Mouse (Mus musculus): ENCODE measurements around the gene Mical2. TPM values are rescaled to one million over a fixed set of nuclear protein-coding genes. Genes with fewer than 3 reads are reported as not detected.
A peak's percentile ranks its signal among the peaks of the same experiment; 100 is the strongest.

The Mical2 gene
- total RNA-seq, 2 experiments from 2014 or later = 667 to 694 TPM

DNA sequence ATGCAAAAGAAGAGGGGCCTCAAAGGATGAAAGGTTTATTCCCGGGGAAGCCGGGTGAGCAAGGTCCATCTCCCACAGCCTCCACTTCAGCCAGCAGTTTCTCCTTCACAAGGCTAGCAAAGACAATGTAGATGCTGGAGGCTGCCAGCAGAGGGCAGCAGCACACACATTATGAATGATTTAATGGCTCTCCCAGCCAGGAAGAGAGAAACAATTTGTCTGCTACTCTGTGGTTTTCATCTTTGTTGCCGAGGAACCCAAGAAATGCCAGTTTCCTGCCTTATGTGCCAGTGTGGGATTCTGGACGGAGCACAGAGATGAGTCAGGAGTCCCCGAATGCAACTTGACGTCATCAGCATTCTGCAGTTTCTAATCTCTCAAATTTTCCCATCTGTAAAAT is 174.5 kb downstream of the Mical2 start:
- H3K4me3 ChIP-seq = no peak overlapping the region
- peak; percentile 98 for TF ChIP-seq CTCF (conservative IDR thresholded peaks at IDR 0.05)
- no peak overlapping the region for H3K27ac ChIP-seq
- peak; percentile 69 to 71 for DNase-seq (ENCODE audit: low spot score in 2 of 2)

DNA sequence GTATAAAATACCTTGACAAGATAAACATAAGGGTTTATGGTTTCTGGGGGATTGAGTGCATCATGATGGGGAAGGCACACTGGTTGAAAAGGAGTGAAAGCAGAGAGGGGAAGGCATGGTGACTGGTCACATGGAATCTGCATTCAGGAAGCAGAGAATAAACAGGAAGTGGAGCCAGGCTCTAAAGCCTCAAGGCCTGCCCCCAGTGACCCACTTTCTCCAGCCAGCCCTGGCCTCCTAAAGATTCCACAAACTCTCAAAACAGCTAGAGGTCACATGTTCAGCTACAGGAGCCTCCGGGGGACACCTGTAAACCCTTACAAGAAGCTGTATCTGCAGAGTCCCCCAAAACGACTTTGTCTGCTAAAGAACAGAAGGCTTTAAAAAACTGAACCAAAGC is 179.4 kb downstream of the Mical2 start:
- H3K27ac ChIP-seq = no peak overlapping the region
- no peak for DNase-seq (ENCODE audit: low spot score in 2 of 2)
- no peak overlapping the region for H3K4me3 ChIP-seq
- no peak for TF ChIP-seq CTCF (conservative IDR thresholded peaks at IDR 0.05)

DNA sequence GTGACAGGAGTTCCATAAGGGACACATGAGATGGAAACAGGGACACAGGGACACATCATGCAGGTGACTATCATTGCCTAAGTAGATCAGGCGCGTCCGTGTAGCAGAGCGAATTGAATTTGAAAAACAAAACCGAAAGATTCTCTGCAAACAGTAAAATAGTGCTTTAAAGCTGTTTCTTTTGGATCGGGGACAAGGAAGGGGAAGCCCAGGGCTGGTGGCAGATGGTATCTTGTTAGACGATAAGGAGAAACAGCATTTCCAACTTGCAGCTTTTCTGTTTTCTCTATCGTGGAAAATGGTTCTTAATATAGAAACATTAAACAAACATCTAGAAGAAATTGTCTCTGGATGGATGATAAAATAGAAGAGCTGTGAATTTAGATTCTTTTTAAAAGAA is 179.9 kb downstream of the Mical2 start:
- TF ChIP-seq CTCF (conservative IDR thresholded peaks at IDR 0.05) = no peak
- Histone ChIP-seq H3K4me3 (peak overlapping the region; percentile 24; the same call in 1 of the 2 replicates), H3K27ac (no peak overlapping the region)
- peak; percentile 43 to 50 for DNase-seq (ENCODE audit: low spot score in 2 of 2)

DNA sequence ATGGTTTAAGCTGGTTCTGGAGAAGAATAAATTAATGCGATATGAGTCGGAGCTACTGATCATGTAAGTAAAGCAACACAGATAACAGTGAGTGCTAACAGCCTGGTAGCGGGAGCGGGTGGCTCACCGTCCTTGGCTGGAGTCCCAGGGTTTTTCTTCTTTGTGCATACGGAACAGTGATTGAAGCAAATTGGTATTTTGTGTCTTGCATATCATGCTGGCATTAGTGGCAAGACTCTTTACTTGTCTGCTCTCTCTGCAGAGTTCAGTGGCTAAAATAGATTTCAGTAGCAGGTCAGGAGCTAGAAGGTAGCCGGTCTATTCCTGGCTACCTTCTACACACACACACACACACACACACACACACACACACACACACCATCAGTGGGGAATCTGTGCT is 181.9 kb downstream of the Mical2 start:
- Histone ChIP-seq H3K27ac (no peak overlapping the region), H3K4me3 (no peak overlapping the region)
- no peak for TF ChIP-seq CTCF (conservative IDR thresholded peaks at IDR 0.05)
- peak; percentile 64 to 69 for DNase-seq (ENCODE audit: low spot score in 2 of 2)

DNA sequence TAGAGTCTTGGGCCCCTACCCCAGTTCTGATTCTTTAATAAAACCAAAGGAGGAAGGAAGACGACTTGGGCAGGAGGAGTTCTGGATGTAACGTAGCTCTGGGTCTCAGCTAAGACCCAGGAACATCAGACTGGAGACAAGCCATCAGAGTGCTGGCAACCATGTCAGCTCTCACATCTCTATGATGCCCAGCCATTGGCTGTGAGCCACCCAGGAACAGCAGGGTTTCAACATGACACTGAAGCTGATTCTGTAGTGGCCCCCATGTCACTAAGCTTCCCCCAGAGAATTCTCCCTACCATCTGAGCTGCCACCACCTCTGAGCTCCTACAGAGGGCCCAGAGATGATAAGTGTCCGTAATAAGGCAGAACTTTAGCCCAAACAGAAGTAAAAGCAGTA is 184.3 kb downstream of the Mical2 start:
- H3K27ac ChIP-seq = no peak overlapping the region
- no peak for TF ChIP-seq CTCF (conservative IDR thresholded peaks at IDR 0.05)
- H3K4me3 ChIP-seq = no peak overlapping the region
- DNase-seq (ENCODE audit: low spot score in 2 of 2) = no peak

DNA sequence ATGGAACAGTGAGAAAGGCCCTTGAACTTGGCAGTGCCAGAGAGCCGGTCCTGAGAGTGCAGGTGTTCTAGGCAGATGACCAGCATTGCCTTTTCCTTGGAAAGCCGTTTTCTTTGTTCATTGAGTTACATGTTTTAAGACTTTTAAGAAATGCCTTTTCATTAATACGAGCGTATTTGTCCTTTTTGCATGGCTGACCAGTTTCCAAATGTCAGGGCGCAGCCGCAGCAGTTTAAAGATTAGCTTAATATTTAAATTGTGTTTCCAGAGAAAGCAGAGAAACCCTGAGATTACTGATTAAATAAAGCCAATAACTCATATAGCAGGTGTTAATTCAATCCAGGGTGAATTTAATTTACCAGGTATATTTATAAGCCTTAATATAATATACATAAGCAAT is 187.6 kb downstream of the Mical2 start:
- no peak for TF ChIP-seq CTCF (conservative IDR thresholded peaks at IDR 0.05)
- no peak overlapping the region for H3K27ac ChIP-seq
- H3K4me3 ChIP-seq = no peak overlapping the region
- no peak for DNase-seq (ENCODE audit: low spot score in 2 of 2)

DNA sequence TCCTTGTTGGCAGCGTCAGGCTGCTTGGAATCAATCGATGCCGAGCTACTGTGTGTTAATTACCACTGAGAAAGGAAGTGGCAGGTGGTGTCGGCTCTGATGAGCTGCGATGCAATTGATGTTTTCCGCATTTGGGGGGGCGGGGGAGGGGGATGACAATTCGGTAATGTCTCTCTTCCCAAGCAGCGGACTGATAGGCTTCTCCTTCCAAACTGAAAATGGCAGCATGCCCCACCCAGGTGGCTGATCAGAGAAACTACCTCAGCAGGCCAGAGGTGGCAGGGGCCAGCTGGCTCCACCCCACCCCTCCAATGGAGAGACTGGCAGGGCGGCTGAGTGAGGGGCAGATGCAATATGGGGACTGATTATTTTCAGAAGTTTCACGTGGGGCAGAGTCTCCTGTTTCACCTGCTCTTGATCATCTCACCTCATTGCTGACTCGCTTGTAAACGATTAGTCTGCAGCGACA is 190.4 kb downstream of the Mical2 start:
- Histone ChIP-seq H3K27ac (no peak overlapping the region), H3K4me3 (peak overlapping the region; percentile 30)
- DNase-seq (ENCODE audit: low spot score in 2 of 2) = no peak
- no peak for TF ChIP-seq CTCF (conservative IDR thresholded peaks at IDR 0.05)

DNA sequence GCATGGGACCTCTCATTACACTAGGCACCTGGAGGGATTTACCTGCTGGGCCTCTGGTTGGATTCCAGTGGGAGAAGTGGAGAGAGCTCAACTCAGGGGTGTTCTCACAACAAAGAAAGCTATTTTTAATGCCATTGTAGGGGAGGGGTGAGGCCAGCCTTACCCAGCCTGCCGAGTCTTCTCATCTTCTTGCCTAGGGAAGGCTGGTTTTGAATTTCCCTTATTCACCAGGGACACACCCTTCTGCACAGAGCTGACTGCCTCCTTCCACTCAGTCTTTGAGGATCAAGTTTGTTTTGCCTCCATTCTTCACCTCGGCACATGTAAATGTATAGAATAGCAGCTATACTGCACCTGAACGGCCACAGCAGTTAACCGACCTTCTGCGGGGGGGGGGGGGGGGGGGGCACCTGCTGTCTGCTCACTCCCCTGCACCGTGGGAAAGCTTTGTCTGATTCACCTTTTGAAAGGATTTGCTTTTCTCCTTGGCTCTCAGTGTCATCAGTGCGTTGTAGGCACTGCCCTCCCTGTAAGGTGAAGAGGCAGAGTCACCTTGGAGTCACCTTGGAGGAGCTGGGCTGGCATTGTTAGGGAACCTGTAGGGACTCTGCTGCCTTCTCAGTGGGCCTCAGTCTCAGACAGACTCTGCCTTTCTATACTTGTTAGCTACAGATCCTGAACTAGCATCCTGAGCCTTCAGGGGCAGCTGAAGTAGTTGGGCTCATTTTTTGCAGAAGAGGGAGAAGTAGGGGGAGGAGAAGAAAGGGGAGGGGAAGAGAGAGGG is 191.3 kb downstream of the Mical2 start:
- Histone ChIP-seq H3K4me3 (no peak overlapping the region), H3K27ac (no peak overlapping the region)
- no peak for TF ChIP-seq CTCF (conservative IDR thresholded peaks at IDR 0.05)
- DNase-seq (ENCODE audit: low spot score in 2 of 2) = no peak

DNA sequence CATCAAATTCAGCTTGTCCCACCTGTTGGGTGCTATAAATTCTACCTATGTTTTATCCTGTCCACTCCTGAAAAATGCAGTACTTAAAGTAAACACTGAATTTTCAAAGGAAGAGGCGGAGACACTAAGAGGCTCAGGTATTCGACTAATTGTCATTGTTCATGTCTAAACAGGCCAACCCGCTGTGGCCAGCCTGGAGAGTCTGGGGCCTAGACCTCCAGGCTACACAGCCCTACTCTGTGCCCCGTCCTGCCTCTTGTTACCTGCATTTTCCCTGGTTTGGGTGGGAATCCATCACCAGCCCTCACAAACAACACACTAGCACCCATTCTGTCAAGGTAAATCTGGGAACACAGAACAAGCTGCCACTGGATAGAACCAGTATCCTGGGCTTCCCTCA is 191.9 kb downstream of the Mical2 start:
- no peak for TF ChIP-seq CTCF (conservative IDR thresholded peaks at IDR 0.05)
- no peak overlapping the region for H3K27ac ChIP-seq
- no peak for DNase-seq (ENCODE audit: low spot score in 2 of 2)
- H3K4me3 ChIP-seq = no peak overlapping the region

DNA sequence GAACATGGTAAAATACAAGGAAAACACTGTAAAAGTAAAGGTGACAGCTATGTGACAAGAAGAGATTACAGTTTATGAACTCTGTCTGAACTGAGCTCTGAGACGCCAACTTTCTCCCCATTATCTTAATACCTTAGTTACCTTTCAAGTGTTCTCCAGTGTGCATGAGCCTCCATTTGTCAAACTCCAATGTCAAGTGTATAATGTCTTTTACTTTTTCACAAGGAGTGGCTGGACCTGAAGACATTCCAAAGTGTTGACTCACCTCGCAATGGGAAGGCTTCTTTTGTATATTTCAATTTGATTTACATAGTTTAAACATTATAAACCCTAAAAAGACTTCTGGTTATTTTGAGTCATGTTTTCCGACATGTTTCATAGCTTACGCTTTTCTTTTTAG is 197.8 kb downstream of the Mical2 start:
- no peak for TF ChIP-seq CTCF (conservative IDR thresholded peaks at IDR 0.05)
- Histone ChIP-seq H3K4me3 (no peak overlapping the region), H3K27ac (no peak overlapping the region)
- no peak for DNase-seq (ENCODE audit: low spot score in 2 of 2)

DNA sequence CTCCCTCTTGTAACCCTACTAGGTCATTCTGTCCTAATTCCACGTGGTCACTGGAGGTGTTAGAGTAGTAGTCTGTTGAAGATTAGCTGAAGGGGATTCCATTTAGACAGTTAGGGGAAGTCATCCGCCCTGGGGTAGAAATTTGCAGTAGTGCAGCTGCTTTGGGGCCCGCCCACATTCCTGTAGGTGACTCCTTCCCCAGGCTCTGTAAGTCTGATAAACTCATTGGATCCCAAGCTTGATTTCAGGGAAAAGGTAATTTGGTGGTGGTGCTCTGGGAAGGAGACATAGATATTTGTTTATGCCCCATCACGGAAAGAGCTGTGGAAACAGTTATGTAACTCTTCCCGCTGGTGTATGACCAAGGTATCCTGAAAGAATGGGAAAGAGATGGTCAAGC is 201.2 kb downstream of the Mical2 start:
- DNase-seq (ENCODE audit: low spot score in 2 of 2) = no peak
- no peak for TF ChIP-seq CTCF (conservative IDR thresholded peaks at IDR 0.05)
- Histone ChIP-seq H3K4me3 (no peak overlapping the region), H3K27ac (no peak overlapping the region)

DNA sequence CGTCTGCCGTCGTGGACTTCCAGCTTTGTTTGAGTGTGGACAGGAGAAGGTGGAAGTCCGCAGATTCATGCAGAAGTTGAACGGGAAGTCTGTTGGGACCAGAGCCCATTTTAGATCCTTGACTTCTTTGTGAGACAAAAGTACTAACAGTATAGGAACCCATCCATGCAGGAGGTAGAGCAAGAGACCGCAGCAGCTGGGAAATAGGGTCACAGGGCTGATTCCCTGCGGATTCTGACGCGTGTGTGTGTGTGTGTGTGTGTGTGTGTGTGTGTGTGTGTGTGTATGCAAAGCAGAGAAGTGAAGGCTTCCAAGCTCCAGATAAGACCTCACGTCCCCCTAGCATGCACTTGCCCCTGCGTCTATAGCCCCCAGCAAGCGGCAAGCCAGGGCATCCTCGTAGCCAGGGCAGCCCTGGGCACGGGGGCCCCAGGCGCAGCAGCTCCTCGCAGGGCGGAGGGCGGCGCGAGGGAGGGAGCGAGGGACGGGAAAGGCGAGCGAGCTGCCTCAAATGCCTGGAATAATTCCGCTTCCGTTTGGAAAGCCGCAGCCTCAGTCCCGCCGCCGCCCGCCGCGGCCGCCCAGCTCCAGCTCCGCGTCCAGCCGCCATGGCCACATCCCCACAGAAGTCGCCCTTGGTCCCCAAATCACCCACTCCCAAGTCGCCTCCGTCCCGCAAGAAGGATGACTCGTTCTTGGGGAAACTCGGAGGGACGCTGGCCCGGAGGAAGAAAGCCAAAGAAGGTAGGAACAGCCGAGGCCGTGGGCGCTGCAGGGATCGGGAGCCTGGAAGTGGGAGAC is 201.9 kb downstream of the Mical2 start, which contains the start of gene Parva:
Gene Parva, plus strand, starts transcription at position 149 of the 801 bp plus-strand sequence.
- peak; percentile 25 to 46 for DNase-seq (ENCODE audit: low spot score in 2 of 2)
- no peak for TF ChIP-seq CTCF (conservative IDR thresholded peaks at IDR 0.05)
- Histone ChIP-seq H3K27ac (peak within 1 kb of the TSS; percentile 89), H3K4me3 (peak within 1 kb of the TSS; percentile 81)

DNA sequence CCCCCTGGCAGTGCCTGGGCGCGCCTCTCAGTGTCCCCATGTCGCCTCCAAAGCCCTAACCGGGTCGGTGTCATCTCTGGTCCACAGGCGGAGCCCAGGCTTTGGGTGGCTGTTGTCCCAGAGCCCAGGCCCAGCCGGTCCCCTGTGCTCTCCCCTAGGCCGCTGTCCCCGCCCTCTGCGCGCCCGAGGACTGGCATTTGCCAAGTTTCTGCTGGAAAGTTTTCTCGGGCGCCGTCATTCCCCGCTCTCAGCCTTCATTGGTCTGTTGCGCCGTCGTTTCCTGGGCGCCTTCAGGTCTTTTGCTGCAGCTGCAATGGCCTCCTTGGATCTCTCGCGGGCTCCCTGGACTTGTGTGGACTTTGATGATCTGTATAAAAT is 202.5 kb downstream of the Mical2 start:
- Histone ChIP-seq H3K27ac (peak overlapping the region; percentile 89), H3K4me3 (peak overlapping the region; percentile 81)
- TF ChIP-seq CTCF (conservative IDR thresholded peaks at IDR 0.05) = peak; percentile 38

More for the DNA sequence above, 202.5 kb downstream of the Mical2 start:
- peak; percentile 64 to 66 for DNase-seq (ENCODE audit: low spot score in 2 of 2)

Data from layer of hippocampus, adult 2 months (tissue).